Mouse (Mus musculus) testis, postnatal 14 days (tissue): ENCODE results near the gene Nova2.
A peak's percentile ranks its signal among the peaks of the same experiment; 100 is the strongest.

Source experiments
- DNase-seq: peaks from one replicate; pipeline ENCODE4 v3.0.0; 2021; ENCODE audit warnings: low spot score

Nova2 gene

DNA sequence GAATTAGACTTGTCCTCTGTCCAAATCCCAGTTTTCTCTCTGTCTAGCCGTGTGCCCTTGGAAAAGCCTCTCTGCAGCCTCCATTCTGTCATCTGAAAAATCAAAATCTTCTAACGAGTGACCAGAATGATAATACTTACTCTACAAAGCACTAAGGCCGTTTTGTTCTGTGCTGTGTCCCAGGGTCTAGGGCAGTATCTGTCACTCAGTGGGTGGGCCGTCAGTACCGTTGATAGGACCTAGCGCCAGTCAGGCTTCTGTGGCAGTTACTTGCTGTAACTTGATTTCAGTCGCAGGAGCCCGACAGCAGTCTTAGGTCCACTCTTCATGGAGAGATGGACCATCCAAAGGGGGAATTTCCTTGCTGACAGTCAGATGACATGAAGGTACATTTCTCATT is 1.4 kb upstream of the Nova2 start:
- no peak for DNase-seq

DNA sequence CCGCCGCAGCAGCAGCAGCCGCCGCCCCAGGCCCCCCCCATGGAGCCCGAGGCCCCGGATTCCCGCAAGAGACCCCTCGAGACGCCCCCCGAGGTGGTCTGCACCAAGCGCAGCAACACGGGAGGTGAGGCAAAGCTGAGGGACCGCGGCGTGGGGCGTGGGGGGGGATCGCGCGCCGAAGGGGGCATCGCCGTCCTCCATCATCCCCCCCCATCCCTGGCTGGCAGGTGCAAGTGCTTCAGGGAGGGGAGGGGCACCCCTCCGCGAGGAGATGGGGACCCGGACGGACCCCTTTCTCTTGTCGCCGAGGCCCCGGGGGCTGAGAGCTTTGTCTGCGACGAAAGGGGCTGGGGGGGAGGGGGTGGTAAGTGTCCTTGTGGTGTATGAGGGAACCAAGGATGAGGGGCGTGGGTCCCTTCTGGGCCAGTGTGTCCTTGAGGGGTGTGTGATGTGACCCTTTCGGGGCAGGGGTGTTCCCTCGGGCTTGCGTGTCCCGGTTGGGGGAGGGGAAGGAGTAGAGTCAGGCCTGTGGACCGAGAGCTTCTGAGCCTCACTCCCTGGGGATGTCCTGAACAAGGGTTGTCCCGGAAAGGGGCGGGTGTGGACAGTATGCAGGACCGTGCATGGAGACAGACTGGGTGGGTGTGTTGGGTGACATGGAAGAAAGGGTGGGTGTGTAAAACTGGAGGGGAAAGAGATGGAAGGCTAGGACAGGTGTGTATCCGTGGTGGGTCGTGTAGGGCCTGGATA is 528 bp downstream of the Nova2 start:
- no peak for DNase-seq

DNA sequence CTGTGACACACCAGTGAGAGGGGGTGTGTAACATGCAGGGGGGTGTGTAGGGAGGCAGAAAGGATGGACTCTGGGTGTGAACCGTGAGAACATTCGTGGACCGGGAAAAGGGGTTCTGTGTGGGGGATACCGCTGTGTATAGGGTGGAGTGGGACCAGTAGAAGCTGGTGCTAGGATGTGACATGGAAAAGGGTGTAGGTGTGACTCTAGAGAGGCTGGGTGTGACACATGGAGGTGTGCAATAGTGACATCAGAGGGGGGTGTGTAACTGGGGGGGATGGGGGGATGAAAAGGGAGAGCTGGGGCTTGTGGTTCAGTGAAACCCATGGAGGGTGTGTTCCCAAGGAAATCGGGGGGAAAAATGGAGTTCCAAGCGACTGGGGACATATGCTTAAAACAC is 1.2 kb downstream of the Nova2 start:
- no peak for DNase-seq

DNA sequence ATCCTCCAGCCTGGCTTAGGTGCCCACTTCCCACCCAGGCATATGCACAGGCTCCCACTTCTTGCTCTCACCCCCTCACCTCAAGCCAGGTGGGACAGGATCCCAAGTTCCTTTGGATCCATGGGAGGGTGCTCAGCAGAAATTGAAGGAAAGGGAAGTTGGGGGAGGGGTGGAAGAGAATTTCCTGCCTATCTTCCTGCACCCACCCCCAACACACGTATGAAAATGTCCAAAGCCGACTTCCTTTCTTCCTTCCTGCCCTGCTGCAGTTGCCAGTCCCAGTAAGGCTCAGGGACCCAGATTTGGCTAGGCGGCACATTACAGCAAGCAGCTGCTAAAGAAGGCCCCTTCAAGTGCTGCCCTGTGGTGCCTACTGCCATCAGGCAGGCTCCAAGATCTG is 2.1 kb downstream of the Nova2 start:
- DNase-seq = no peak

DNA sequence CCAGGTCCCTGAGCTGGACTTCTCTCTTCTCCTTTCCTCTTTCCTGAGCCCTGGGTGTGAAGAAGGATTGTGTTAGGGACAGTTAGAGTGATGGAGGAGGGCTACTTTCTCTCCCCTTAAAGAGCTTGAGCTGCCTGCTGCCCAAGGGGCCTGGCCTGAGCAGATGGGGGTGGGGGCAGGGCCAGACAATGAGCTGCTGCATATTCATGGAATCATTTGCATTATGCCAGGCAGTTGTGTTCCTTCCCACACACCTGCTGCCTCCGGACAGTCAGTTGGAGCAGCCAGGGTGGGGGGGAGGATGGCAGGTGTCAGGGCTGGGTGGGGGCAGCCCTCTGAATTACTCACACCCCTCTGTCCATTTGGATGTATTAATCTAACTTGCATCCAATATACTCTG is 16.7 kb downstream of the Nova2 start:
- no peak for DNase-seq

DNA sequence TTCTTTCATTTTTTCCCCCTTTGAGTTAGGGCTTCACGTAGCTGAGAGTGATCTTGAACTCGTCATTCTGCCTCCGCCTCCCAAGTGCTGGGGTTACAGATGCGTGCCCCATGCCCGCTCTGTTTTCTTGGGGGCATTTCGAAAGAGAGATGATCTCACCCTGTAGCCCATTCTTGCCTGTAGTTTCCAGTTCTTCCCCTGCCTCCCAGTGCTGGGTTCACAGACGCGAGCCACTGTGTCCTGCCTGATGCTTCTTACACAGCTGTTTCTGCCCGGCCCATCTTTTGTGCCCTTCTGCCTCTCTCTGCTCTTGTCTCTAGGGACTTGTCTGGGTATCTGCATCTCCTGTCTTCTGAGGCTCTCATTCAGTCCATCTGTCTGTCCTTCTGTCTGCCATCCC is 17.1 kb downstream of the Nova2 start:
- no peak for DNase-seq

DNA sequence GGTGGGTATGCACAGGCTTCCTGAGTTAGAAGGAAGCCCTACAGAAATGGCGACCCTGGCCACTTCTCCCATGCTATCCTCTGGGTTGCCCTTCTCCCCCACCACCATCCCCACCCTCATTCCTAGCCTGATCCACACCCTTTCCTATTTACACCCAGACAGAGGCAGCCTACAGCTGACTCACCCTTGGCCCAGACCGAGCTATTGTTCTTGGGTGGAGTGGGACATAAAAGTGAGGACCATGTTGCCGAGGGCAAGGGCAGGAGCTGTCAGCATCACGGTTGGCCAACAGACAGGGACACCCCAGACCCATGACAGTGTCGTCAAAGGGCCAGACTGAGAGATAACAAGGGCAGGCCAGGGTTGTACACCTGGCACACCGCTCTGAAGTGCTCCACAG is 22.5 kb downstream of the Nova2 start:
- no peak for DNase-seq

DNA sequence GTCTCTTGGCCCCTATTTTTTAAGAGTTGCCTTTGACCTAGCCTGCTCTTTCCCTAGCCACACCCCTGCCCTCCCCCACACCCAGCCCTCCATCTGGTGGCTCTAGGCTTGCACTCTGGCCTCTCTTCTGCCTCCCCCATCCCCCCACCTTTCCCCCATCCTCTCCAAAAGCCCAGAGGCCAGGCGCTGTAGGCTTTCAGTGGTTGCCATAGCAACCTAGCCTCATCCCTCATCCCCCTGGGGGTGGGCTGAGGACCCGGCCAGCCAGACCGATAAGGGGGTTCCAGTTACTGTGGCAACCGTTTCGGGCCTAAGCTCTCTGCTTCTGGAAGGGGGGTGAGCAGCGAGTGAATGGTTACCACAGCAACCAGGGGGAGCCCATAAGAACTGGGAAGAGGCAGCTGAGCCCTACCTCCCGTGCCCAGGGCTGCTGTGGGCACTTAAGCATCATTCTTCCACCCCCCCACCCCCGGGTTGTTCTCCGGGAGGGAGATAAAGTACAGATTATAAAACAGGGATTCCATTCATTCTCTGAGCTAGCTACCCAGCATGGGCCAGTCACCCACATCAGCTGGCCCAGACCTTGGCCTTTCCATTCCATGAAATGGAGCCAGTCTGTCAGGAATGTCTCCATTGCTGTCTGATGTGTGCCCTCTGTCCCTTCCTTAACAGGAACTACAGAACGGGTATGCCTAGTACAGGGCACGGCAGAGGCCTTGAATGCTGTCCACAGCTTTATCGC is 24.3 kb downstream of the Nova2 start:
- DNase-seq = no peak

DNA sequence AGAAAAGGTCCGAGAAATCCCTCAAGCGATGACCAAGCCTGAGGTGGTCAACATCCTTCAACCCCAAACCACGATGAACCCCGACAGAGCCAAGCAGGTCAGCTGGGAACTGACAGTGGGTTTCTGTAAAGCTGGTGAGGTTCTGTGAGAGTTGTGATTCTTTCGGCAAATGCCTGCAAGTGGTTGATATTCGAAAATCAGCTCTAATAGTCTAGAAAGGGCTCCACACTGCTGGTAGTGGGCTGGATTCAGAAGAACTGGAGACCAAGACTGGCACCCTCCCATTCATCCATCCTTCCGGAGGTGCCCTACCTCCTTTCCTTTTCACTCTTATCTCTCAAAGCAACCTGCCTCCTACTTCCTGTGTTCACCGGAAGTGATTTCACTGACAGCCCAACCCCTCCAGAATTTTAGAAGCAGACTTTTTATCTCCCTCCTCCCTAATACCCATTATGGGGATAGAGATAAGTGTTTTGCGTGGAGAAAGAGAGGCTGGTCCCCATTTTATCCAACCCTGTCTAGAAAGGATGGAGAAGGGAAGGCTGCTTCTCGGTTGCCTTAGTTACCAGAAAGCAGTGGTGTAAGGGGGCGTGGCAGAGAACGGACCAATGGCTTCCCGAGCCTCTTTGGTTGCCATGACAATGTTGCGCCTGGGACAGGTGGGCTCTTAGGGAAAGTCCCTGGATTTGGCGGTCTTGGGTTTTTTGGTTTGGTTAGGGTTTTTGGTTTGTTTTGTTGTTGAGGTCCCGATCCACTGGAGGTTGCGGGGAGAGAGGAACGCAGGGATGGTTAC is 25.0 kb downstream of the Nova2 start:
- peak; percentile 60 for DNase-seq

DNA sequence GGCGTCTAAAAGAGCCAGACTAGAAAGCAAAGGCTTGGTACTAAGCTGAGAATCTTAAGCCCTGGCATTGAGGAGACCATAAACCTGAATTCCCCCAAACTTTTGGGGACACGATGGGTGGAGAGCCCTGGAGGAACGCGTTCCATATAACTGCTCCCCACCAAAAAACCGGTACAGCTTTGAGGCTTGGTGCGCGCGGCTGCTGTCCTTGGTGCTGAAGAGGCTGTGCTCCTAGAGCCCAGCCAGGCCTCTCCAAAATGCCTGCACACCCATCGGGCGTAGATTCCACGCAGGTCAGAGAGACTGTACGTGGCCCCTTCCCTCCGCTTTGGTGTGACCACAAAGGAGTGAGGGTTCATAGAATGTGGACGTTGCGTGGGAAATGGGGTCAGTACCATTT is 25.7 kb downstream of the Nova2 start:
- peak; percentile 32 for DNase-seq

DNA sequence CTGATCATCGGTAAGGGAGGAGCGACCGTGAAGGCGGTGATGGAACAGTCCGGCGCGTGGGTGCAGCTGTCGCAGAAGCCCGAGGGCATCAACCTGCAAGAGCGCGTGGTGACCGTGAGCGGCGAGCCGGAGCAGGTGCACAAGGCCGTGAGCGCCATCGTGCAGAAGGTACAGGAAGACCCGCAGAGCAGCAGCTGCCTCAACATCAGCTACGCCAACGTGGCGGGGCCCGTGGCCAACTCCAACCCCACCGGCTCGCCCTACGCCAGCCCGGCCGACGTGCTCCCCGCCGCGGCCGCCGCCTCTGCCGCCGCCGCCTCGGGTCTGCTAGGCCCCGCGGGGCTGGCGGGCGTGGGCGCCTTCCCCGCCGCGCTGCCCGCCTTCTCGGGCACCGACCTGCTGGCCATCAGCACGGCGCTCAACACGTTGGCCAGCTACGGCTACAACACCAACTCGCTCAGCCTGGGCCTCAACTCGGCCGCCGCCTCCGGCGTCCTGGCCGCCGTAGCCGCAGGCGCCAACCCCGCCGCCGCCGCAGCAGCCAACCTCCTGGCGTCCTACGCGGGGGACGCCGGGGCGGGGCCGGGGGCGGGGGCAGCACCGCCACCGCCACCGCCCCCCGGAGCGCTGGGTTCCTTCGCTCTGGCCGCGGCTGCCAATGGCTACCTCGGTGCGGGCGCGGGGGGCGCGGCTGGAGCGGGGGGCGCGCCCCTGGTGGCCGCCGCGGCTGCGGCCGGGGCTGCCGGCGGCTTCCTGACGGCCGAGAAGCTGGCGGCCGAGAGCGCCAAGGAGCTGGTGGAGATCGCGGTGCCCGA is 32.1 kb downstream of the Nova2 start:
- DNase-seq = peak; percentile 27

DNA sequence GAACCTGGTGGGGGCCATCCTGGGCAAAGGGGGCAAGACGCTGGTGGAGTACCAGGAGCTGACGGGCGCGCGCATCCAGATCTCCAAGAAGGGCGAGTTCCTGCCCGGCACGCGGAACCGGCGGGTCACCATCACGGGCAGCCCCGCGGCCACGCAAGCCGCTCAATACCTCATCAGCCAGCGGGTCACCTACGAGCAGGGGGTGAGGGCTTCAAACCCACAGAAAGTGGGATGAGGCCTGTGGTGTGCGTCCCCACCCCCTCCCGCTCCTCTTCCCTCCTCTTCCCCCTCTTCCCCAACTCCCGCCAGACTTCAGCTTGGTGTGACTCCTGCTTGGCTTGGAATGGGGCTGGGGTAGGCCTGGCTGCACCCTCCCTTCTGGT is 32.7 kb downstream of the Nova2 start:
- no peak for DNase-seq

DNA sequence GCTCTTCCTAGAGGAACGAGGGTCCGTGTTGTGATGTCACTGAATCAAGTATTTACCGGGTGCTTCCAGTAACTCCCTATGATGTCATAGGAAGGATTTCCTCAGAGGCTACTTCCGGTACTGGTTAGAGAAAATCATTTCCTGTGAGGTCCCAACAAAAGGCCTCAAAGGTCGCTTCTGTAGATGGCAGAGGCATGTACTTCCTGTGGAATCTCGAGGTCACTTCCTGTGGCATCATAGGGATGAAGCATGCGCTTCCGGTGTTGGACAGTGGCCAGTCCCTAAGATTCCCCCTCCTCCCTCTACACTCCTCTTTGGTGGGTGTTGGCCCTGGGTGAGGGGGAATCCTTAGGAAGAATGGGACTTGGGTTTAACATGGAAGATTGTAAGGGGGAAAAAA is 33.8 kb downstream of the Nova2 start:
- DNase-seq = no peak

DNA sequence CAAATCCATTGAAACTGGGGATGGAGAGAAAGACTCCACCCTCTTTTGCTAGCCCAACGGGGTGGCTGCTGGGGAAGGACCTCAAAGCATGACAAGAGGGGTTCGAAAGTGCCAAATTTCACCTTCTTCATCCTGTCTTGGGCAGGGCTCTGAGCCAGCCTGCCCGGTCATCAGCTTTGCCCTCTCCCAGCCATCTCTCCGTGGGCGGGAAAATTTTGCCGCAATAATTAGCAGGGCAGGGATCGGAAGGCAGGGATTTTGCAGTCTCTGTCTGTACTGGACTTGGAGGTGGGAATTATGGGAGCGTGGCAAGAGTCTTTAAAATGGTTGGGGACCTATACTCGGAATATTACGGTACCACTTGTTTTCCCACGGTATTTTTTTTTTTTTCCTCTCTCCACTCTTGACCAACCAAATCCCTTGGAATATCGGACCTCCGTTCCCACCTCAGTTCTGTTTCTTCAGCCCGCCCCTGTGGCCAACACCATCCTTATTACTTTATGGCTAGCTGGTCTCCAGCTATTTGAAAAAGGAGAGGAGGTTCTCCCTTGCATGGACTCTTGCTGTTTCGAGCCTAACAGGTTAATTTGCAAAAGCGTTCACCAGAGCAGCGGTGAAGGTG is 36.6 kb downstream of the Nova2 start:
- no peak for DNase-seq

DNA sequence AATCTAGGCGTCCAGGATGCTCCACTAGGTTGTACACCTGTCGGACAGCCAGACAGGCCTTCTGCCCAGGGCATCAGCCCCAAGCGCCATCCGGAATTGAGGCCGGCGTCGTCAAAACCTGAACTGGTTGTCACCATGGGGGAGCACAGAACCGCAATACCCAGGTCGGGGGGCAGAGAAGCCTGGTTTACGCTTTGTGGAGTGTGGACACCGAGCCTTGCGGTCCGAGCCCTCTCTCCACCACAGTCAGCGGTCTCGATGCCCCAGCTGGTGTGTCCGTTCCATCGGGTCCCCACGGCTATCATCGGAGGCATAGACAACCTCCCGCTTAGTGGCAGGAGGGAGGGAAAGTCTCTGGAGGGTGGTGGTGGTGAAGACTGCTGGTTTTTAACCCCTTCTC is 37.1 kb downstream of the Nova2 start:
- DNase-seq = no peak

DNA sequence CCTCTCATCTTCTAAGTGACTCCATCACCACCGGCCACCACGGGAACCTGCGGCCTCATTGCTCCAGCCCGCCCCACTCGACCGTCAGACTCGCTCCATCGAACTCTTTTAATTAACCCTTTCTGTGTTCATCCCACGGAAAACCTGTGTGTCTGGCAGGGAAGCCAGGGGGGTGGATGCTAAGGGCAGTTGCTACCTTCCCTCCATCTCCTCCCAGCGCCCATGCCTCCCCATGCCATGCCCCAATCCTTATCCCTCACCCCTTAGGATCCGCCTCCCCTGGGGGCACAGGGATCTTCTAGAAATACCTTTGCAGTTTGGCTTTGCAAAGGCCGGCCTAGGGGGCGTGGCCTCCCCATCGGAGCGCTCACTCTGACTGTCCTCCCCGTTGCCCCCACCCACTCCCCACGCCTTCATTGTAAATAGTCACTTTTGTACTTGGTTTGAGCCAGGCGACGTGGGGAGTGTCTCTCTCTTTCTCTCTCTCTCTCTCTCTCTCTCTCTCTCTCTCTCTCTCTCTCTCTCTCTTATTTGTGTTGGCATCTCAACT is 37.7 kb downstream of the Nova2 start:
- DNase-seq = no peak

DNA sequence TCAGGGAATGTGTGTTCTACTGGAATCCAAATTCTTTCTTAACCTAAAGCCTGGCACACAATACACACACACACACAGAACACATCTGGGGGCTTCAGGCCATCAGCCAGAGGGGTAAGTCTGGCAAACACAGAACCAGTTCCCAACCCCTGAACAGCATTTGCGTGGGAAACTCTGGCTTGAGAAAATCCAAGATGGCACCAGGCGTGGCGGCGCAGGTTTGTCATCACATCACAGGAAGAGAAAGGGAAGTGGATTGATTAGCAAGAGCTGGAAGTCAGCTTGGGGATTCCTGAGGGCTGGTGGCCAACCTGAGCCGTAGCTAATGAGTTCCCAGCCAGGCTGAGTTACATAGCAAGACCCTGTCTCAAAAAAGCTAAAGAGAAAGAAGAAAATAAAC is 39.6 kb downstream of the Nova2 start:
- DNase-seq = no peak

DNA sequence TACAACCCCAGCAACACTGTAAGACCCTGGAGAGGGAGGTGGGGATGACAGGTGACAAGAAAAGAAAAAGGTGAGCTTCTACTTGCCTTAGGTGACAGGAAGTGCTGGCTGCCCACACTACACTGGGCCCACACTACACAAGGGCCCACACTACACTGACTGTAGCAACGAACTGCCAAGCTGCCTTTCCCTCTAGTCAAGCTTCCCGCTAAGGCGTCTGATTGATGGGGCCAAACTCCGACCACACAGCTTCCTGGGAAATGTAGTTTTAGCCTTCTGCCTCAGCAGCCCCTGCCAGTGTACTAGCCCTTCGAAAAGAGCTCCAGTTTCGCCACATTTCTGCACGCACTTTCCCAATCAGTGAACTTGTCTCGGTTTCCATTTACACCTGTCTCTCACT is 41.9 kb downstream of the Nova2 start:
- DNase-seq = no peak

DNA sequence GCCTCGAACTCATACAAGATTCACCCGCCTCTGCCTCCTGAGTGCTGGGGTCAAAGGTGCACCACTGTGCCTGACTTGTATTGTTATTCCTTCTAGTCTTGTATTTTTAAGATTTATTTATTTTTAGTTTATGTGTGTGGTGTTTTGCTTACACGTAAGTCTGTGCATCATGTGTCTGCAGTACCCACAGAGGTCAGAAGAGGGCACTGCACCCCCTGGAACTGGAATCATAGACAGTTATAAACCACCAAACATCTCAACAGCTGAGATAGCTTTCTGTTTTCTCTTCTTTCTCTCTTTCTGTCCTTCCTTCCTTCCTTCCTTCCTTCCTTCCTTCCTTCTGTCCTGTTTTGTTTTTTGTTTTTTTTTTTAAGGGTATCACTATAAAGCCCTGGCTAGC is 45.3 kb downstream of the Nova2 start:
- DNase-seq = no peak

DNA sequence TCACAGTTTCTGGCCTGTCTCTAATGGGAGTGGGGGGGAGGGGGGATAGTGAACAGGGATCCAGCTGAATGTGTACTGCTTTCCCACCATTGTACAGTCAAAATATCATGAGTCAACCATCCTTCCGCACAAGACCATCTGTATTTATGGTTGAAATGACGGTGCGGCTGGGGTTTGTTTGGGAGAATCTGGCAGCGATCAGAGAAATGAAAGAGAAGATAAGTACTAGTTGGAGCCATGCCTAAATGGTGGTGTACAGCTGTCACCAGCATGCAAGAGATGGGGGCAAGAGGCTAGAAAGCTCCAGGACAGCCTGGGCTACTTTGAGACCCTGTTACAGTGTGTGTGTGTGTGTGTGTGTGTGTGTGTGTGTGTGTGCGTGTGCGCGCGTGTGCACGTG is 52.7 kb downstream of the Nova2 start:
- DNase-seq = no peak

DNA sequence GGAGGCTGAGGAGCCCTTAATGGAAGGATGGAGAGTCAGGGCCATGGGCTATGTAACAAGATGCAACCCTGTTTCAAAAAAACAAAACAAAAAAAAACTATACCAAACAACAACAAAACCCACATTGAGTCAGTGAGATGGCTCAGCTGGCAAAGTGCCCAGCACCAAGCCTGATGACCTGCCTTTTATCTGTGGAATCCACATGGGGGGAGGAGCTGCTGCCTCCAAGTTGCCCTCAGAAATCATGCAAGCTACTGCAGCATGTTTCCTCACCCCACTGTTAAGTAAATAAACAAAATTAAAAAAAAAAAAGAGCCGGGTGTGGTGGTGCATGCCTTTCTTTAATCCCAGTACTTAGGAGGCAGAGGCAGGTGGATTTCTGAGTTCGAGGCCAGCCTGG is 60.8 kb downstream of the Nova2 start:
- DNase-seq = no peak

DNA sequence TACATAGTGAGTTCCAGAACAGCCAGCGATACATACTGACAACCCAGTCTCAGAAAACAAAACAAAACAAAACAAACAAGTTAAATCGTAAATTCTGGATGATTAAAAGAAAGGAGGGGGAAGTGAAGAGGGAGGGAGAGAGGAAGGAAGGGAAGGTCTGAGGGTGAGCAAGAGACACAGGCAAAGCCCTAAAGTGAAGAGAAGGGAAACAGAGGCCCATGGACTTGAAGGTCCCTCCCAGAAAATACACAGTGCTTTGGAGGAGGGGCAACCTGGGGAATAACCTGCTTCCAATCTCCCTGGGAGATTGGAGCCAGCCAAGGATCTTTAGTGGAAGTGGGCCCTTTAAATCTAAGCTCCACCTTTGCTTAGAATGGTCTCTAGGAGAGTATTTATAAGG is 61.4 kb downstream of the Nova2 start, which contains the start of gene Nanos2:
Gene Nanos2, plus strand, starts transcription at position 301 of the 400 bp plus-strand sequence.
- no peak for DNase-seq
